17 mouse cellular contexts compared by ENCODE assay signal in the genomic region with DNA sequence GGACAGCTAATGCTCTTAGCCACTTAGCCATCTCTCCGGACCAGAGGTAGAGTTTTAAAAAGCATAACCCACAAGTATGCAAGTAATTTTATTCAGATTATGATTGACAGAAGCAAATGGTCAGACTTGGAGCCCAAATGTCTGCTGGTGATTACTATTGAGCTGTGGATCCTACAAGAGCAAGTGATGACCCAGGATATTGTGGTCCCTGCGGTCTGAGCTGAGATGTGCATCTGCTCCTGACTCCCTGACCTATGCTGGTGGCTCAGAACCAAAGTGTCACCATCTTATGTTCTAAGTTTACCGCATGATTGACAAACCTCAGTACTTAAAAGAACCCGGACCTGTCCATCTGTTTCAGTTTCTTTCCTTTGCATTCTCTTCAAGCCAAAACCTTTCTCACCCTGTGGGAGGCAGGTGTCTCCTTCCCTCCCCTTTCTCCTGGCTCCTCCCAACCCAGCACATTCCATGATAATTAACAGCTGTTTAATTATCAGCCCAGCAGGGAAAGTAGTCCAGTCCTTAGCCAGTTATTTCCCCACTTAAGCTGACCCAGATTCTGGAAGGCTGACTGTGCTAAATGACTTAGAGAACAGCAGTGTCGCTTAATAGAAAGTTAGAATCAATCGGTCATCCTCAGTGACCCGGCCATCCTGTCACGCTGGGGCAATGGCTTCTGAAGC.
DNase-seq lines count a peak whose midpoint lies in the region; ATAC-seq and TF ChIP-seq lines count a peak whose summit lies in the region.
"Had no signal": no experiment of that assay in that cellular context is flagged by ENCODE, and none has a peak within 500 bp of the region (broad histone marks: within the 10 kb centered on the region; RNA-seq: fewer than 3 reads in every experiment).

No protein-coding gene starts in this region.

- ATAC-seq in midbrain, embryonic 15.5 days (replicated peaks): no peak
- ATAC-seq in megakaryocyte, adult 5-6 weeks (ENCODE audit: poor library complexity, severe bottlenecking): no peak
- ATAC-seq: activated CD4-positive, CD25-positive, alpha-beta regulatory T cell, adult 4 months had no signal

- no peak overlapping the region for H3K27ac ChIP-seq in heart, embryonic 10.5 days
- H3K27ac ChIP-seq in kidney, adult 2 months (ENCODE audit: insufficient read depth, low read depth, low read length): no peak overlapping the region
- H3K27ac ChIP-seq in midbrain, embryonic 15.5 days: no peak overlapping the region
- H3K27ac ChIP-seq: embryonic facial prominence, embryonic 10.5 days; forebrain, embryonic 12.5 days; midbrain, embryonic 12.5 days; stomach, embryonic 15.5 days had no signal

- WGBS in heart, embryonic 10.5 days: 55% methylated on average over 8 of the region's 8 CpGs
- WGBS in kidney, adult 2 months: 41% methylated on average over 8 of the region's 8 CpGs
- WGBS in midbrain, embryonic 15.5 days: 77% methylated on average over 8 of the region's 8 CpGs

- no peak overlapping the region for H3K4me3 ChIP-seq in heart, embryonic 10.5 days
- H3K4me3 ChIP-seq in kidney, adult 2 months (ENCODE audit: insufficient read depth, low read depth, low read length): no peak overlapping the region
- no peak overlapping the region for H3K4me3 ChIP-seq in myocyte
- H3K4me3 ChIP-seq in midbrain, embryonic 15.5 days: no peak overlapping the region
- H3K4me3 ChIP-seq: embryonic facial prominence, embryonic 10.5 days; forebrain, embryonic 12.5 days; midbrain, embryonic 12.5 days; stomach, embryonic 15.5 days had no signal

- H3K36me3 ChIP-seq in heart, embryonic 10.5 days: no peaks in the 10 kb centered on the region
- H3K36me3 ChIP-seq in kidney, adult 2 months (ENCODE audit: control insufficient read depth, insufficient read depth, low read length): no peaks in the 10 kb centered on the region
- no peaks in the 10 kb centered on the region for H3K36me3 ChIP-seq in myocyte (ENCODE audit: control insufficient read depth, insufficient read depth)
- no peaks in the 10 kb centered on the region for H3K36me3 ChIP-seq in midbrain, embryonic 15.5 days (replicated peaks)
- H3K36me3 ChIP-seq: embryonic facial prominence, embryonic 10.5 days; forebrain, embryonic 12.5 days; midbrain, embryonic 12.5 days; stomach, embryonic 15.5 days had no signal

- H3K4me2 ChIP-seq in myocyte (ENCODE audit: low read depth): peak overlapping the region; percentile 51
- H3K4me2 ChIP-seq in midbrain, embryonic 15.5 days: no peak overlapping the region
- H3K4me2 ChIP-seq: forebrain, embryonic 12.5 days; midbrain, embryonic 12.5 days; stomach, embryonic 15.5 days had no signal

- no peaks in the 10 kb centered on the region for H3K9me3 ChIP-seq in heart, embryonic 10.5 days
- H3K9me3 ChIP-seq in midbrain, embryonic 15.5 days: no peaks in the 10 kb centered on the region
- H3K9me3 ChIP-seq: embryonic facial prominence, embryonic 10.5 days; forebrain, embryonic 12.5 days; midbrain, embryonic 12.5 days; stomach, embryonic 15.5 days had no signal

- H3K27me3 ChIP-seq in heart, embryonic 10.5 days (ENCODE audit: insufficient read depth, poor library complexity, severe bottlenecking): no peaks in the 10 kb centered on the region
- no peaks in the 10 kb centered on the region for H3K27me3 ChIP-seq in kidney, adult 2 months (replicated peaks; ENCODE audit: control insufficient read depth, insufficient read depth, low read length)
- H3K27me3 ChIP-seq in myocyte (ENCODE audit: control insufficient read depth, insufficient read depth, insufficient read length): no peaks in the 10 kb centered on the region
- no peaks in the 10 kb centered on the region for H3K27me3 ChIP-seq in midbrain, embryonic 15.5 days (replicated peaks)
- H3K27me3 ChIP-seq: forebrain, embryonic 12.5 days; midbrain, embryonic 12.5 days; stomach, embryonic 15.5 days had no signal

- H3K79me2 ChIP-seq in myocyte (ENCODE audit: control insufficient read depth, insufficient read depth): no peaks in the 10 kb centered on the region

- no peak overlapping the region for H3ac ChIP-seq in myocyte (ENCODE audit: control insufficient read depth, insufficient read length)

- no peak for TF ChIP-seq CTCF in kidney, adult 2 months (conservative IDR thresholded peaks at IDR 0.05; ENCODE audit: insufficient read depth, insufficient read length, low read depth, low read length)

- no peak overlapping the region for H3K9ac ChIP-seq in midbrain, embryonic 15.5 days
- H3K9ac ChIP-seq: forebrain, embryonic 12.5 days; midbrain, embryonic 12.5 days; stomach, embryonic 15.5 days had no signal

- TF ChIP-seq POLR2A in kidney, adult 2 months (IDR thresholded peaks at IDR 0.05; ENCODE audit: low read depth, low read length): no peak
- no peak for TF ChIP-seq POLR2A in myocyte (IDR thresholded peaks at IDR 0.05; ENCODE audit: insufficient read length, low read depth)

- H3K4me1 ChIP-seq in heart, embryonic 10.5 days: no peaks in the 10 kb centered on the region
- H3K4me1 ChIP-seq in kidney, adult 2 months (ENCODE audit: control insufficient read depth, insufficient read depth, low read length): peaks cover 9% of the 10 kb centered on the region
- no peaks in the 10 kb centered on the region for H3K4me1 ChIP-seq in midbrain, embryonic 15.5 days
- H3K4me1 ChIP-seq: embryonic facial prominence, embryonic 10.5 days; midbrain, embryonic 12.5 days; stomach, embryonic 15.5 days had no signal

- DNase-seq in heart, adult 11 months: peak; percentile 66
- no peak for DNase-seq in heart, embryonic 10.5 days (ENCODE audit: low spot score)
- peak; percentile 32 to 49 for DNase-seq in cerebellum, adult 18-20 months
- DNase-seq in kidney, adult 2 months: peak; percentile 85
- DNase-seq in thymus, postnatal 10 days (ENCODE audit: low spot score in 2 of 2): no peak
- DNase-seq: B cell, adult 2 months; gastrocnemius, postnatal 36 days; lung, postnatal 10 days; right cerebral cortex, postnatal 4 days had no signal

TF ChIP-seq in myocyte, 11 proteins besides CTCF, POLR2A, EP300 and RAD21:
- peak in 2 of 3 experiments; percentile 24 to 89 for TF ChIP-seq MYOG (IDR thresholded peaks at IDR 0.05; ENCODE audit: control insufficient read depth in 1 of 3, insufficient read depth in 1 of 3, insufficient read length in 2 of 3, low read depth in 2 of 3)
- TF ChIP-seq TCF3 (IDR thresholded peaks at IDR 0.05; ENCODE audit: insufficient read length, low read depth): peak; percentile 72
- peak; percentile 41; the same call in 1 of the 2 replicates for TF ChIP-seq CEBPB (IDR thresholded peaks at IDR 0.05; ENCODE audit: insufficient read depth, poor library complexity, severe bottlenecking)
- no peak for TF ChIP-seq REST (IDR thresholded peaks at IDR 0.05; ENCODE audit: insufficient read depth, insufficient read length)
- no peak for TF ChIP-seq USF1 (IDR thresholded peaks at IDR 0.05; ENCODE audit: low read depth)
- TF ChIP-seq MAX (IDR thresholded peaks at IDR 0.05; ENCODE audit: low read depth): no peak
- peak; percentile 72 for TF ChIP-seq TCF12 (IDR thresholded peaks at IDR 0.05; ENCODE audit: insufficient read depth, poor library complexity, severe bottlenecking)
- TF ChIP-seq MYOD1 (IDR thresholded peaks at IDR 0.05; ENCODE audit: control insufficient read depth in 1 of 3, insufficient read length in 2 of 3, low read depth in 2 of 3): peak; percentile 28 to 91 (median 86)

Comparison
In these comparisons a context has a peak if more than half of its experiments do, and no peak if none do; other contexts are left out.
1. DNase-seq: peak in heart, adult 11 months (single experiment), cerebellum, adult 18-20 months (2 of 2) and kidney, adult 2 months (single experiment); none in heart, embryonic 10.5 days (single experiment) and thymus, postnatal 10 days (0 of 2).